Mouse (Mus musculus) cerebellum, adult 2 months (tissue): ENCODE data around the gene Rcn2.

Source experiments
- CTCF ChIP-seq: fragments of 200-500 bp; IDR thresholded peaks from 2 replicates; pipeline ENCODE4 v1.5.1; 2011; ENCODE audit warnings: low read depth, mild to moderate bottlenecking, control low read depth, low read length, moderate library complexity, borderline replicate concordance; ENCODE audit not compliant: insufficient read depth
- POLR2A ChIP-seq: fragments of 200-500 bp; IDR thresholded peaks from 2 replicates; pipeline ENCODE4 v1.6.1; 2011; ENCODE audit warnings: low read length, control low read depth, borderline replicate concordance; ENCODE audit not compliant: insufficient read depth

GRCm38 (mm10) chr9:56104921-56105320 lies 63.3 kb downstream of the Rcn2 start:
- TF ChIP-seq POLR2A (no peak), CTCF (no peak)
